Mouse (Mus musculus): ENCODE data around the gene Tmem135. TPM values are rescaled to one million over a fixed set of nuclear protein-coding genes. Genes with fewer than 3 reads are reported as not detected.

Tmem135 gene
- polyA plus RNA-seq, 1 experiment from 2014 or later: 14.6 TPM

GRCm38 (mm10) chr7:89400721-89401120 lies 3.3 kb downstream of the Tmem135 start:
- H3K27ac ChIP-seq (ENCODE audit: low read depth, low read length): no peak overlapping the region
- ATAC-seq (ENCODE audit: low FRiP score) (no peak), DNase-seq (ENCODE audit: low spot score) (no peak)

DNA sequence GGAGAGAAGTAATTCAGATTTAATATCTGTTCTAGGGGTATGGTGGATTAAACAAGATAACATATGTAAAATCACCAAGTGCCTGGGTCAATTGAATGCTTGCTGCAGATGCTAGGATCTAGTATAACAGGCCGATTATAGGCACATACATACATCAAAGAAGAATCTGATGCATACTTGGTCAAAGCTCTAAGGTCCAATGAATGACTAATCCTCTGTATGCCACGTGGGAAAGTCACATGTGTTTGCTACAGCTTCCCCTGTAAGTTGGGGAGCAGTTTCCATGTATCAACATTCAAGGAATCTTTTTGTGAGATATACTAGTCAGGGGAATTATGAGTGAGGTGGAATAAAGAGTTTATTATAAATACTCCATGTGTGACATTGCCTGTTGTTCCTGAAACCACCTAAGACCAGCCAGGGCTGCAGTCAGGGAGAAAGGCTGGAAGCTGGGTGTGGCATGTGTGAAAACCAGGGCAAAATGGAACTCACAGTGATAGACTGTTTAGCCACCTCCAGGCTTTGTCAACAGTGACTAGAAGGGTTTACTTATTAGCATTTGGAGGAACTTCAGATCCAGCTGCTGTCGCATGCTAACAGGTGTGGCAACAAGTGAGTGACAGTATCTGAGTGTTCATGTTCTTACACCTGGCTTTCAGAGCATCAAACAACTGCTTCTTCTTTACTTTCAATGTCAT lies 6.0 kb downstream of the Tmem135 start:
- Histone ChIP-seq H3K9me3 (ENCODE audit: control insufficient read depth, low read length) (no peaks in the 10 kb centered on the region), H3K4me3 (ENCODE audit: low read depth, low read length) (no peak overlapping the region), H3K9ac (ENCODE audit: low read depth, low read length) (no peak overlapping the region), H3K4me1 (replicated peaks; ENCODE audit: control insufficient read depth, insufficient read depth, low read length) (no peaks in the 10 kb centered on the region), H3K27me3 (ENCODE audit: control insufficient read depth, insufficient read depth, low read length) (no peaks in the 10 kb centered on the region), H3K4me2 (replicated peaks; ENCODE audit: low read depth, low read length) (no peak overlapping the region), H3K36me3 (ENCODE audit: control insufficient read depth, insufficient read depth, low read length) (no peaks in the 10 kb centered on the region), H3K27ac (ENCODE audit: low read depth, low read length) (no peak overlapping the region)
- DNase-seq (ENCODE audit: low spot score) (no peak), ATAC-seq (ENCODE audit: low FRiP score) (no peak)
- 72% methylated on average over 3 of the region's 3 CpGs for WGBS

More at GRCm38 (mm10) chr7:89400721-89401120, 3.3 kb downstream of the Tmem135 start:
- Histone ChIP-seq H3K4me3 (ENCODE audit: low read depth, low read length) (no peak overlapping the region), H3K27me3 (ENCODE audit: control insufficient read depth, insufficient read depth, low read length) (peaks cover 5% of the 10 kb centered on the region; the same call in 1 of the 2 replicates), H3K9me3 (ENCODE audit: control insufficient read depth, low read length) (no peaks in the 10 kb centered on the region), H3K9ac (ENCODE audit: low read depth, low read length) (no peak overlapping the region), H3K4me1 (replicated peaks; ENCODE audit: control insufficient read depth, insufficient read depth, low read length) (0 out of 2 replicates have a peak, but pooled peaks cover 3% of the 10 kb centered on the region), H3K4me2 (replicated peaks; ENCODE audit: low read depth, low read length) (no peak overlapping the region), H3K36me3 (ENCODE audit: control insufficient read depth, insufficient read depth, low read length) (no peaks in the 10 kb centered on the region)
- WGBS: 57% methylated on average over 2 of the region's 2 CpGs

- Histone ChIP-seq H3K27me3 (ENCODE audit: control insufficient read depth, insufficient read depth, low read length) (no peaks in the 10 kb centered on the region), H3K4me3 (ENCODE audit: low read depth, low read length) (no peak overlapping the region), H3K36me3 (ENCODE audit: control insufficient read depth, insufficient read depth, low read length) (no peaks in the 10 kb centered on the region), H3K9me3 (ENCODE audit: control insufficient read depth, low read length) (no peaks in the 10 kb centered on the region), H3K27ac (ENCODE audit: low read depth, low read length) (no peak overlapping the region), H3K9ac (ENCODE audit: low read depth, low read length) (no peak overlapping the region), H3K4me1 (replicated peaks; ENCODE audit: control insufficient read depth, insufficient read depth, low read length) (no peaks in the 10 kb centered on the region), H3K4me2 (replicated peaks; ENCODE audit: low read depth, low read length) (no peak overlapping the region)
- ATAC-seq (ENCODE audit: low FRiP score) (no peak), DNase-seq (ENCODE audit: low spot score) (no peak)
- 64% methylated on average over 8 of the region's 8 CpGs for WGBS
These were observed 7.6 kb downstream of the Tmem135 start for GRCm38 (mm10) chr7:89396386-89396785.

DNA sequence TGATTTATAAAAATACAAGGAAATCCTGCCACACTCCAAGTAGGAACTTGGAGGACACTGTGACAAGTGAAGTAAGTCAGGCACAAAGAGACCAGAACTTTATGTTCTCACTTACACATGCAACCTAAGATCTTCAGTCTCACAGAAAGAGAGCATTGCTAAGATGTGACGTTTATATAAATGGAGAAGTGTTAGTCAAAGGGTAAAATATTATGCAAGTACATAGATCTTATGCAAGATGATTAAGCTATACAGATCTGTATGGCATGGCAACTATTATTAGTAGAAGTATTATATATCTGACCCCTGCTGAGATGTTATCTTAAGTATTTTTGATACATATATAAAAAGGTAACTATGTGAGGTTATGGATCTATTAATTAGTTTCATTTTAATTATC lies 8.6 kb downstream of the Tmem135 start:
- Histone ChIP-seq H3K9me3 (ENCODE audit: control insufficient read depth, low read length) (no peaks in the 10 kb centered on the region), H3K4me1 (replicated peaks; ENCODE audit: control insufficient read depth, insufficient read depth, low read length) (no peaks in the 10 kb centered on the region), H3K9ac (ENCODE audit: low read depth, low read length) (no peak overlapping the region), H3K4me3 (ENCODE audit: low read depth, low read length) (no peak overlapping the region), H3K27me3 (ENCODE audit: control insufficient read depth, insufficient read depth, low read length) (no peaks in the 10 kb centered on the region), H3K27ac (ENCODE audit: low read depth, low read length) (no peak overlapping the region), H3K36me3 (ENCODE audit: control insufficient read depth, insufficient read depth, low read length) (no peaks in the 10 kb centered on the region), H3K4me2 (replicated peaks; ENCODE audit: low read depth, low read length) (no peak overlapping the region)
- no peak for ATAC-seq (ENCODE audit: low FRiP score)
- no peak for DNase-seq (ENCODE audit: low spot score)
- WGBS: 80% methylated on average over 1 of the region's 1 CpGs

DNA sequence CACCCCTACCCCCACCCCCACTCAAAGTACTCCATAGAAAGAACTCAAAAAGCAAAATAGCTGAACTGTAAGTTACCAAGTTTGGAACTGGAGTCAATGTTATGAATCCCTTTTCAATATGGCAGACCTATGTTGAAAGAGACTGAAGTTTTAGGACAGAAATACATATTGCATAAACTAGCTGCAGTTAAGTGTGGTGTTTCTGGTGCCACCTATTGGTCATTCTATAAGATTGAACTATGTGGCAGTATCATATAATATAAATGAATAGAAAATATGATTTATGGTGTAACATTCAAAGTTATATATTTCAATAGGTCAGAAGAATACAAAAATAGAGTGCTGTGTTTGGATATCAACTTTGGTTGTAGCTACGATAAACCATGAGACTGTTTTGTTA lies 11.2 kb downstream of the Tmem135 start:
- DNase-seq (ENCODE audit: low spot score): no peak
- Histone ChIP-seq H3K4me1 (replicated peaks; ENCODE audit: control insufficient read depth, insufficient read depth, low read length) (no peaks in the 10 kb centered on the region), H3K27me3 (ENCODE audit: control insufficient read depth, insufficient read depth, low read length) (no peaks in the 10 kb centered on the region), H3K9me3 (ENCODE audit: control insufficient read depth, low read length) (no peaks in the 10 kb centered on the region), H3K4me3 (ENCODE audit: low read depth, low read length) (no peak overlapping the region), H3K27ac (ENCODE audit: low read depth, low read length) (no peak overlapping the region), H3K36me3 (ENCODE audit: control insufficient read depth, insufficient read depth, low read length) (no peaks in the 10 kb centered on the region), H3K4me2 (replicated peaks; ENCODE audit: low read depth, low read length) (no peak overlapping the region), H3K9ac (ENCODE audit: low read depth, low read length) (no peak overlapping the region)
- no peak for ATAC-seq (ENCODE audit: low FRiP score)
- WGBS: 96% methylated on average over 1 of the region's 1 CpGs

DNA sequence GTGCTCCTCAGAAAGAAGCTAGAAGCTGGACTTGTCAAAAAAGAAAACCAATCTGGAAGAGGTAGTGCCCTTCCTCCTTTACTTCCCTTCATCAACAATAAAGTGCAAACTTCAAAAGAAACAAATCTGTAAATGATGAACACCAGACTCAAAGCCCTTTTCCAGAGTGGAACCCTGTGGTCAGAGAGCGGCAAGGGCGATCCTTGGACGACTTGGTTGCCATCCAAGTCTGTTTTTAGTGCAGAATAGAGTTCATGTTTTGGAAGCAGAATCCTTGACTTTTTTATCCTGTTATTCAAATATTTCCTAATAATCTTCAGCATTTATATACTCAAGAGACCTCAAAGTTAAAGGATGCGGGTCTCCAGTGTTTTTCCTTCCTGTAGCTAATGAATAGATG lies 11.6 kb downstream of the Tmem135 start:
- no peak overlapping the region for H3K4me2 ChIP-seq (replicated peaks; ENCODE audit: low read depth, low read length)
- DNase-seq (ENCODE audit: low spot score) (no peak), ATAC-seq (ENCODE audit: low FRiP score) (no peak)
- H3K4me1 ChIP-seq (replicated peaks; ENCODE audit: control insufficient read depth, insufficient read depth, low read length): no peaks in the 10 kb centered on the region
- H3K36me3 ChIP-seq (ENCODE audit: control insufficient read depth, insufficient read depth, low read length): no peaks in the 10 kb centered on the region
- H3K27me3 ChIP-seq (ENCODE audit: control insufficient read depth, insufficient read depth, low read length): no peaks in the 10 kb centered on the region
- H3K9ac ChIP-seq (ENCODE audit: low read depth, low read length): no peak overlapping the region
- H3K4me3 ChIP-seq (ENCODE audit: low read depth, low read length): no peak overlapping the region
- no peak overlapping the region for H3K27ac ChIP-seq (ENCODE audit: low read depth, low read length)
- 65% methylated on average over 4 of the region's 4 CpGs for WGBS
- no peaks in the 10 kb centered on the region for H3K9me3 ChIP-seq (ENCODE audit: control insufficient read depth, low read length)

- Histone ChIP-seq H3K9ac (ENCODE audit: low read depth, low read length) (no peak overlapping the region), H3K4me3 (ENCODE audit: low read depth, low read length) (no peak overlapping the region), H3K27me3 (ENCODE audit: control insufficient read depth, insufficient read depth, low read length) (no peaks in the 10 kb centered on the region), H3K4me1 (replicated peaks; ENCODE audit: control insufficient read depth, insufficient read depth, low read length) (no peaks in the 10 kb centered on the region), H3K9me3 (ENCODE audit: control insufficient read depth, low read length) (no peaks in the 10 kb centered on the region), H3K36me3 (ENCODE audit: control insufficient read depth, insufficient read depth, low read length) (no peaks in the 10 kb centered on the region), H3K27ac (ENCODE audit: low read depth, low read length) (no peak overlapping the region), H3K4me2 (replicated peaks; ENCODE audit: low read depth, low read length) (no peak overlapping the region)
- no peak for DNase-seq (ENCODE audit: low spot score)
- no peak for ATAC-seq (ENCODE audit: low FRiP score)
- WGBS: 84% methylated on average over 4 of the region's 4 CpGs
These were observed 12.2 kb downstream of the Tmem135 start for GRCm38 (mm10) chr7:89391831-89392230.

- H3K9ac ChIP-seq (ENCODE audit: low read depth, low read length): no peak overlapping the region
- no peaks in the 10 kb centered on the region for H3K27me3 ChIP-seq (ENCODE audit: control insufficient read depth, insufficient read depth, low read length)
- 81% methylated on average over 3 of the region's 3 CpGs for WGBS
- no peak for ATAC-seq (ENCODE audit: low FRiP score)
- no peaks in the 10 kb centered on the region for H3K4me1 ChIP-seq (replicated peaks; ENCODE audit: control insufficient read depth, insufficient read depth, low read length)
- no peak overlapping the region for H3K4me2 ChIP-seq (replicated peaks; ENCODE audit: low read depth, low read length)
- H3K4me3 ChIP-seq (ENCODE audit: low read depth, low read length): no peak overlapping the region
- no peak for DNase-seq (ENCODE audit: low spot score)
- H3K9me3 ChIP-seq (ENCODE audit: control insufficient read depth, low read length): no peaks in the 10 kb centered on the region
- no peak overlapping the region for H3K27ac ChIP-seq (ENCODE audit: low read depth, low read length)
- H3K36me3 ChIP-seq (ENCODE audit: control insufficient read depth, insufficient read depth, low read length): no peaks in the 10 kb centered on the region
These were observed 12.7 kb downstream of the Tmem135 start for GRCm38 (mm10) chr7:89391281-89391680.

- 88% methylated on average over 2 of the region's 2 CpGs for WGBS
These were observed 13.4 kb downstream of the Tmem135 start for GRCm38 (mm10) chr7:89390660-89391059.

More at GRCm38 (mm10) chr7:89390660-89391059, 13.4 kb downstream of the Tmem135 start:
- Histone ChIP-seq H3K27ac (ENCODE audit: low read depth, low read length) (no peak overlapping the region), H3K9me3 (ENCODE audit: control insufficient read depth, low read length) (no peaks in the 10 kb centered on the region), H3K36me3 (ENCODE audit: control insufficient read depth, insufficient read depth, low read length) (no peaks in the 10 kb centered on the region), H3K27me3 (ENCODE audit: control insufficient read depth, insufficient read depth, low read length) (no peaks in the 10 kb centered on the region), H3K9ac (ENCODE audit: low read depth, low read length) (no peak overlapping the region), H3K4me1 (replicated peaks; ENCODE audit: control insufficient read depth, insufficient read depth, low read length) (no peaks in the 10 kb centered on the region), H3K4me2 (replicated peaks; ENCODE audit: low read depth, low read length) (no peak overlapping the region), H3K4me3 (ENCODE audit: low read depth, low read length) (no peak overlapping the region)
- DNase-seq (ENCODE audit: low spot score): no peak
- ATAC-seq (ENCODE audit: low FRiP score): no peak
